Mouse (Mus musculus): ENCODE results near the gene Gm48552. TPM values are rescaled to one million over a fixed set of nuclear protein-coding genes. Genes with fewer than 3 reads are reported as not detected.

The Gm48552 gene
- polyA plus RNA-seq, 1 experiment from 2014 or later = 1.2 TPM

DNA sequence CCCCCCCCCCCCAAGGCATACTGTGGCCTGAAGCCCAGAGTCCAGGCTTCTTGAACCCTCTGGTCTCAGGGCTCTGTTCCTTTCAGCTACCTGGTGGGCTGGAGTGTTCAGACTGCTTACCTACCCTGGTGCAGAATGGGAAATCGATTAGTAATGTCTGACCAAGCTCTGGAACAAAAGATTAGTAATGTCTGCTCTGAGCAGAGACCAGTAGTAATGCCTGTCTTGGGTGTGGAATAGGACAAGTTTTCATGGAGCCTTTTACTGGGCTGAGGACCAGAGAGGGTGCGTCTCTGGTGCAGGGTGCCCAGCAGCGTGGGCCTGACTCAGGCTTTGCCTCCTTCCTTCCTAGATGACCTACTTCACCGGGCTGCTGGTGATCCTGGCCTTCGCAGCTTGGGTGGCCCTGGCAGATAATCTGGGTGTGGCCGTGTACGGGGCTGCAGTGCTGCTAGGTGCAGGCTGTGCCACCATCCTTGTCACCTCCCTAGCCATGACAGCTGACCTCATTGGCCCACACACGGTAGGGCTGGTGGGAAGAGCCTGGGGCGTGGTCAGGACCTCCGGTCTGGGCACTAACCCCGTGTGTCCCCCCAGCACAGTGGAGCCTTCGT lies 26.4 kb upstream of the Gm48552 start:
- peak overlapping the region; percentile 82 for H3K4me2 ChIP-seq
- peak; percentile 58 for ATAC-seq (ENCODE audit: insufficient number of reproducible peaks, low FRiP score)
- peaks cover 87% of the 10 kb centered on the region for H3K4me1 ChIP-seq (replicated peaks)
- no peaks in the 10 kb centered on the region for H3K9me3 ChIP-seq (replicated peaks)
- 48% methylated on average over 12 of the region's 12 CpGs for WGBS
- H3K27ac ChIP-seq (ENCODE audit: poor library complexity, severe bottlenecking) = peak overlapping the region; percentile 96
- peak overlapping the region; percentile 78 for H3K9ac ChIP-seq
- peaks cover 33% of the 10 kb centered on the region for H3K36me3 ChIP-seq
- peak overlapping the region; percentile 49; the same call in 1 of the 2 replicates for H3K4me3 ChIP-seq
- H3K27me3 ChIP-seq (replicated peaks) = peaks cover 3% of the 10 kb centered on the region; the same call in 1 of the 2 replicates

GRCm38 (mm10) chr10:81363436-81364346 lies 25.1 kb upstream of the Gm48552 start:
- Histone ChIP-seq H3K4me2 (peak overlapping the region; percentile 82), H3K9ac (peak overlapping the region; percentile 78), H3K4me1 (replicated peaks) (peaks cover 77% of the 10 kb centered on the region), H3K27me3 (replicated peaks) (peaks cover 3% of the 10 kb centered on the region; the same call in 1 of the 2 replicates), H3K27ac (ENCODE audit: poor library complexity, severe bottlenecking) (peak overlapping the region; percentile 96), H3K36me3 (peaks cover 45% of the 10 kb centered on the region), H3K9me3 (replicated peaks) (no peaks in the 10 kb centered on the region), H3K4me3 (peak overlapping the region; percentile 49)
- WGBS = 6% methylated on average over 53 of the region's 54 CpGs
- ATAC-seq (ENCODE audit: insufficient number of reproducible peaks, low FRiP score) = peak; percentile 67

DNA sequence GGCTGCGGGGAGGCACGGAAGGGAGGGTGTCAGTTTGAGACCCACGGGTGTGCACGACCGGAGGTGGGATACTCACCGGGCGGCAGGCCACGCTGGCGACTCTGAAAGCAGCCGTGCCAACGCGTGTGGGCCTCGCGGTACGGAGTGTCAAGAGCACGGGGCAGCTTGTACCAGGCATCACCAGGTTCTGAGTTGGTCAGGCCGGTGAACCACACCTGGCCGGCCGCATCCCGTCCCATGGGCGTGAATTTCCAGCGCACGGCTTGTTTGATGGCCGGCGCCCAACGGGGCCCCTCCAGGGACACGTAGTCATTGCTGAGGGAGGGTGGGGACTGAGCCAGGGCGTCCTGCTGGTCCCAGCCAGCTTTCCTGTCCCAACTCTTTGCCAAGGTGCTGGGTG lies 24.1 kb upstream of the Gm48552 start:
- ATAC-seq (ENCODE audit: insufficient number of reproducible peaks, low FRiP score) = no peak; the same call in 1 of the 2 replicates
- peaks cover 68% of the 10 kb centered on the region for H3K4me1 ChIP-seq (replicated peaks)
- H3K27ac ChIP-seq (ENCODE audit: poor library complexity, severe bottlenecking) = no peak overlapping the region
- no peaks in the 10 kb centered on the region for H3K9me3 ChIP-seq (replicated peaks)
- peaks cover 55% of the 10 kb centered on the region for H3K36me3 ChIP-seq
- H3K4me2 ChIP-seq = peak overlapping the region; percentile 82
- H3K9ac ChIP-seq = peak overlapping the region; percentile 78
- H3K27me3 ChIP-seq (replicated peaks) = peaks cover 3% of the 10 kb centered on the region; the same call in 1 of the 2 replicates
- 14% methylated on average over 28 of the region's 28 CpGs for WGBS
- H3K4me3 ChIP-seq = peak overlapping the region; percentile 49

GRCm38 (mm10) chr10:81365073-81365472 lies 23.7 kb upstream of the Gm48552 start:
- no peak for ATAC-seq (ENCODE audit: insufficient number of reproducible peaks, low FRiP score)
- 36% methylated on average over 4 of the region's 4 CpGs for WGBS
- peak overlapping the region; percentile 78 for H3K9ac ChIP-seq

GRCm38 (mm10) chr10:81365672-81366476 lies 22.9 kb upstream of the Gm48552 start, which contains the start of gene 4930404N11Rik:
4930404N11Rik (minus strand) TSS chr10:81365816.
- Histone ChIP-seq H3K9me3 (replicated peaks) (no peaks in the 10 kb centered on the region), H3K9ac (peak within 1 kb of the TSS; percentile 78), H3K27ac (ENCODE audit: poor library complexity, severe bottlenecking) (peak within 1 kb of the TSS; percentile 16), H3K36me3 (peaks cover 63% of the 10 kb centered on the region), H3K4me3 (peak within 1 kb of the TSS; percentile 49), H3K27me3 (replicated peaks) (peaks cover 3% of the 10 kb centered on the region; the same call in 1 of the 2 replicates), H3K4me2 (peak within 1 kb of the TSS; percentile 82), H3K4me1 (replicated peaks) (peaks cover 57% of the 10 kb centered on the region)
- 29% methylated on average over 12 of the region's 12 CpGs for WGBS
- ATAC-seq (ENCODE audit: insufficient number of reproducible peaks, low FRiP score) = peak; percentile 1; the same call in 1 of the 2 replicates

More at GRCm38 (mm10) chr10:81365073-81365472, 23.7 kb upstream of the Gm48552 start:
- H3K27me3 ChIP-seq (replicated peaks) = peaks cover 3% of the 10 kb centered on the region; the same call in 1 of the 2 replicates
- peak overlapping the region; percentile 49; the same call in 1 of the 2 replicates for H3K4me3 ChIP-seq
- no peaks in the 10 kb centered on the region for H3K9me3 ChIP-seq (replicated peaks)
- 0 out of 2 replicates have a peak overlapping the region, but pooled peaks have one; percentile 16 for H3K27ac ChIP-seq (ENCODE audit: poor library complexity, severe bottlenecking)
- H3K4me2 ChIP-seq = peak overlapping the region; percentile 82
- peaks cover 56% of the 10 kb centered on the region for H3K36me3 ChIP-seq
- H3K4me1 ChIP-seq (replicated peaks) = peaks cover 65% of the 10 kb centered on the region

DNA sequence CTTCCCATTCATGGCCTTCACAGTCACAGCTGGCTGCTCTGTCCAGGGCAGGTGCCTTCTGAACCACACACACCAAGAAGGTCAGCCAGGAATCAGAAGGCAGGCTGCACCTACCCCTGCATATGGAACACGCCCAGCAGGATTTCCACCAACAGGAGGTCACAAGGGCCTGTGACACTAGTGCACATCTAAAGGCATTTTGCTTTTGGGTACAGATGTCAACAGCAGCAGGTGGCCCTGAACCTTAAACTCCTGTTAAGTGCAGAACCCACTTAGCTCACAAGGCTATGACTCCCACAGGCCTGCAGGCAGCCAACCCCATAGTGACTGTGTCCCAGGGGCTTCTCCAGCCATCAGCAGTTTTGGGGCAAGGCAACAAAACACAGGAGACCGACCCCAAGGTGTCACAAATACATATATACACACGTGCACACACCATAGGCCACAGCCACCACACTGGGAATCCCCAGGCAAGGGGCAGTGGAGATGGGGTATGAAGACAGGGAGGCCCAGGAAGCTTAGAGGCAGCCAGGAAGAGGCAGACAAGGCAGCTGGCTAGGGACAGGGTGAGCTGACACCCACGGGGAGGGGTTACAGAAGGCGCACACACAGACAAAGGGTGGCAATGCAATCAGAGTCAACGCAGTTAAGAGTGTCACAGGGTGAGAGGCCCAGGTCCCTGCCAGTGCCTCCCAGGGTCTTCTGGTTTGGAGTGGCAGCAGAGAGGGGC lies 22.2 kb upstream of the Gm48552 start:
- no peak for ATAC-seq (ENCODE audit: insufficient number of reproducible peaks, low FRiP score)
- Histone ChIP-seq H3K4me1 (replicated peaks) (peaks cover 52% of the 10 kb centered on the region), H3K4me2 (no peak overlapping the region), H3K27ac (ENCODE audit: poor library complexity, severe bottlenecking) (no peak overlapping the region; the same call in 1 of the 2 replicates), H3K27me3 (replicated peaks) (peaks cover 3% of the 10 kb centered on the region; the same call in 1 of the 2 replicates), H3K4me3 (no peak overlapping the region), H3K9me3 (replicated peaks) (no peaks in the 10 kb centered on the region), H3K36me3 (peaks cover 67% of the 10 kb centered on the region), H3K9ac (no peak overlapping the region)
- 73% methylated on average over 6 of the region's 6 CpGs for WGBS

GRCm38 (mm10) chr10:81367207-81367495 lies 21.7 kb upstream of the Gm48552 start:
- Histone ChIP-seq H3K9ac (no peak overlapping the region), H3K27me3 (replicated peaks) (peaks cover 3% of the 10 kb centered on the region; the same call in 1 of the 2 replicates), H3K36me3 (peaks cover 67% of the 10 kb centered on the region), H3K4me3 (no peak overlapping the region), H3K4me1 (replicated peaks) (peaks cover 47% of the 10 kb centered on the region), H3K4me2 (no peak overlapping the region), H3K27ac (ENCODE audit: poor library complexity, severe bottlenecking) (no peak overlapping the region), H3K9me3 (replicated peaks) (no peaks in the 10 kb centered on the region)
- 91% methylated on average over 6 of the region's 6 CpGs for WGBS
- ATAC-seq (ENCODE audit: insufficient number of reproducible peaks, low FRiP score) = no peak

DNA sequence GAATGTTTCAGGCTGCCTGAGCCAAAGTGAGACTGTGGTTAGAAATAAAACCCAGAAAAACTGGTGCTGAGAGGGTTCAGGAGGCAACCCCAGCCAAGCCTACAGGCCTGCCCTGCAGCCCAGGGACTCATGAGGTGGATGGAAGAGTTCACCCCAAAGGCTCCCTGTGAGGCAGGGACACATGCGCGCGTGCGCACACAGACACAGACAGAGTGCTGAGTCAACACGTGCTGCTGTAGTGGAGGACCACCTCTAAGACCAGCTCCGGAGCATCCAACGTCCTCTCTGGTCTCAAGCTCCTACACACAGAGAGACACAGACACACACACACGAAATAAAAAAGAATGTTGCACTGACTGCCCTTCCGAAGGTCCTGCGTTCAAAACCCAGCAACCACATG lies 13.5 kb upstream of the Gm48552 start:
- ATAC-seq (ENCODE audit: insufficient number of reproducible peaks, low FRiP score) = no peak
- no peak overlapping the region for H3K4me3 ChIP-seq
- H3K9me3 ChIP-seq (replicated peaks) = no peaks in the 10 kb centered on the region
- H3K36me3 ChIP-seq = peaks cover 58% of the 10 kb centered on the region
- no peak overlapping the region for H3K27ac ChIP-seq (ENCODE audit: poor library complexity, severe bottlenecking)
- WGBS = 91% methylated on average over 10 of the region's 10 CpGs
- no peak overlapping the region for H3K9ac ChIP-seq
- H3K27me3 ChIP-seq (replicated peaks) = no peaks in the 10 kb centered on the region
- H3K4me2 ChIP-seq = no peak overlapping the region
- peaks cover 26% of the 10 kb centered on the region for H3K4me1 ChIP-seq (replicated peaks)

GRCm38 (mm10) chr10:81376561-81377361 lies 12.0 kb upstream of the Gm48552 start:
- no peak for ATAC-seq (ENCODE audit: insufficient number of reproducible peaks, low FRiP score)
- WGBS = 38% methylated on average over 6 of the region's 6 CpGs
- Histone ChIP-seq H3K4me3 (peak overlapping the region; percentile 94), H3K27me3 (replicated peaks) (no peaks in the 10 kb centered on the region), H3K4me2 (peak overlapping the region; percentile 85), H3K4me1 (replicated peaks) (peaks cover 29% of the 10 kb centered on the region), H3K9me3 (replicated peaks) (no peaks in the 10 kb centered on the region), H3K27ac (ENCODE audit: poor library complexity, severe bottlenecking) (peak overlapping the region; percentile 75; the same call in 1 of the 2 replicates), H3K36me3 (peaks cover 43% of the 10 kb centered on the region), H3K9ac (peak overlapping the region; percentile 97)

All from heart, embryonic 12.5 days (tissue).